Mouse (Mus musculus) cerebellum, adult 9-10 months (tissue): ENCODE data around the gene Rasgef1b.

Experiments used
- DNase-seq: peaks from one replicate; pipeline ENCODE4 v3.0.0; 2022

Rasgef1b gene

DNA sequence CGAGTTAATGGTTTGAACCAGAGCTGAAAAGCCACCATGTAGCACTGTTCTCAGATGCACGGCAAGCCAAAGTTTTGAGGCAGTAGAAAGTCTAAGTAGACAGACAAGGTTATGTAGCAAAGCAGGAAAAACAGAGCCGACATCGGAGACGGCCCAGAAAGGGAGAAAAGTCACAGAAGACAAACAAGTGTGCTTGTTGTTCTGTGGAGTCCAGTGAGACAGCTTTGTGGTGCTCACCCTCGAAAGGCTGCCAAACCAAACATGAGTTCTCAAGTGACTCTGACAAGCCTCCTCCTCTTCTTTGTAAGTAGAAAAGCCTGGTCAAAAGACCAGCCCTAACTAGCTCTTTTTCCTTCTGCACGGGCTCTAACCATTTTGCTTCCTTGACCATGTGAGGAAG lies 338.1 kb downstream of the Rasgef1b start:
- no peak for DNase-seq

DNA sequence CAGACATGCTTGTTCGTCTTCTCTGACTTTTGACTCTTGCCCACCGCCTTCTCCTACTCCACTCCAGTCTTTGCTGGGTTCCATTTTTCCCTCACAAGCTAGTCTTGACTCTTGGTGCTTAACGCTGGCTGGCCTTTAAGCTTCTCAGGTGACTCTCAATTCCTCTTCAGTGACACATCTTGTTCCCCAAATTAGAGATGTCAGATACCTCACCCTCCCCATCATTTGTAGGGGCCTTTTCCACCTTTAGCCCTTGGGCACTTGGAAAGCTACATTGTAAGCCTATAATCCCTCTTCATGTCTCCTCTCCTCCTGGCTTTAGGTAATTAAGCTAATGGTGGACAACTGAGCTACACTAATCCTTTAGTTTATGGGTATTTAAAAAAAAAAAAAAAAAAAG lies 338.6 kb downstream of the Rasgef1b start:
- no peak for DNase-seq

DNA sequence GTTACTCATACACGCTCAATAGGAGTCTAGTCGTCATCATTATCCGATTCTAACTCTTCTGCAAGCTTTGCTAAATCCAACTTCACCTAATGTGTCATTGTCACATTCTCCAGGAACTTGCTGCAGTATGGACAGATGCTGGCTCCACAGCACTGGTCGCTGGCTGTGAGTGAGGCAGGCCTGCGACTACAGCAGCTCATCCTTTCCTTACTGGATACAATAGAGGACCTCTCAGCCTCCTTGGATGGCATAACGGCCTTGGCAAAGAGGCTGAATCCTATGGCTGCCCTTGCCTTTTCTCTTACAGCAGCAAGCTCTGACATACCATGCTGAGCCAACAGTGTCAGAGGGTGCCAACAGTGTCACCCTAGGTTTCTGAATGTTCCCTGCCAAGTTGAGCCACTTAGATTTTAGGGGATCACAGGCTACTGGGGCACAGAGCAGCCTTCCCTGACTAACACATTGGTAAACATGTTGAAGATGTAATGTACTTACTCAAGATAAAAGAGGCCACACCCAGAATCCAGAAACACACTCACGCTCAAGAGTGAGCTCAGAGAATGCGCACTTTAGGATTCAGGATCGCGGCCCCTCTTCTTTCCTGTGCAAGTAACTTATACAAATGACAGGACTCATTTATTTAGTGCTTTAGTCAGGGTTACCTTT lies 340.1 kb downstream of the Rasgef1b start:
- no peak for DNase-seq

GRCm38 (mm10) chr5:99388131-99388530 lies 340.7 kb downstream of the Rasgef1b start:
- DNase-seq = no peak

GRCm38 (mm10) chr5:99387185-99387981 lies 341.5 kb downstream of the Rasgef1b start:
- DNase-seq = no peak

DNA sequence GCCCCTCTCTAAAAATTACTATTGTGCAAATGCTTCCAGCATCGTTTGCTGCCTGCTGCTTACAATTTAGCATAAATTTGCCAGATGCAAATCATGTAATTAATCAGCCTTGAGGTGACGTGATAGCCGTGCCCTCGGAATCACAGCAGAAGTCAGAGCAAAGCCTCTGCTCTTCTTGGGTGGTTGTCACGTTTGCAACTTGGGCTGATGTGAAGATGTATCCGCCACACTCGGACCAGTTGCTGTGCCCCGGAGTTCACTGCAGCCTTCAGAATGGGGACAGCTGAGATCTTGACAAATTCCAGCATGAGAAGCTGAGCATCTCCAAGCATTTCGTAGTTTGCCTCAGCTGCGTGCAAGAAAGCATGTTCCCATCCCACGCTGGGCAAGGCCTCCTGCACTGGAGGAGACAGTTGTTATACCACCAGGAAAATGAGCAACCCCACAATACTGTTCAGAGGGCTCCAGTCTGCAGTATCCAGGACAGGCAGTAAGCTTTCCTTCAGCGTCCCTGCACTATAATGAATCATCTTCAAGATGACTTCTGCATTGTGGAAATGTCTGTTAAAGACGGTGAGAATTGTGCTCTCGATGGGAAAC lies 342.5 kb downstream of the Rasgef1b start:
- DNase-seq = no peak

- DNase-seq = no peak
Observed at GRCm38 (mm10) chr5:99385737-99386136, 343.1 kb downstream of the Rasgef1b start.

GRCm38 (mm10) chr5:99385090-99385489 lies 343.8 kb downstream of the Rasgef1b start:
- DNase-seq = no peak

GRCm38 (mm10) chr5:99383783-99384281 lies 345.0 kb downstream of the Rasgef1b start:
- no peak for DNase-seq

GRCm38 (mm10) chr5:99382786-99383185 lies 346.1 kb downstream of the Rasgef1b start:
- no peak for DNase-seq

GRCm38 (mm10) chr5:99381639-99382038 lies 347.2 kb downstream of the Rasgef1b start:
- no peak for DNase-seq

DNA sequence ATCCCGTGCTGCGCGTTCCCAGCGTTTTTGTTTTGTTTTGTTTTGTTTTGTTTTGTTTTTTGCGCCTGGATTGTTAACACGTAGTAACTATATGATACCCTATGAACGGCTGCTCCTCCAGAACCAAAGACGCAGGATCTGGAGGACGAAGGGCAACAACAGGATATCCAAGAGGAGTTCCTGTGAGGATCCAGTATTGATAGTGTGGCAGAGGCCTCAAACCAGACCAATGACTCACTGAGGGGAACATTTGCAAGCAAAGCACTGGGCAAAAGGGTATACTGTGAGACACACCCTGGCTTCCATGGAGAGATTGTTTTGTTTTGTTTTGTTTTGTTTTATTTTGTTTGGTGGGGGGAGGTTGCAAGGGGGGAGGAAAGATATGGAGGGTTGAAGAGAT lies 348.0 kb downstream of the Rasgef1b start:
- DNase-seq = no peak

GRCm38 (mm10) chr5:99380166-99380565 lies 348.7 kb downstream of the Rasgef1b start:
- DNase-seq = no peak

DNA sequence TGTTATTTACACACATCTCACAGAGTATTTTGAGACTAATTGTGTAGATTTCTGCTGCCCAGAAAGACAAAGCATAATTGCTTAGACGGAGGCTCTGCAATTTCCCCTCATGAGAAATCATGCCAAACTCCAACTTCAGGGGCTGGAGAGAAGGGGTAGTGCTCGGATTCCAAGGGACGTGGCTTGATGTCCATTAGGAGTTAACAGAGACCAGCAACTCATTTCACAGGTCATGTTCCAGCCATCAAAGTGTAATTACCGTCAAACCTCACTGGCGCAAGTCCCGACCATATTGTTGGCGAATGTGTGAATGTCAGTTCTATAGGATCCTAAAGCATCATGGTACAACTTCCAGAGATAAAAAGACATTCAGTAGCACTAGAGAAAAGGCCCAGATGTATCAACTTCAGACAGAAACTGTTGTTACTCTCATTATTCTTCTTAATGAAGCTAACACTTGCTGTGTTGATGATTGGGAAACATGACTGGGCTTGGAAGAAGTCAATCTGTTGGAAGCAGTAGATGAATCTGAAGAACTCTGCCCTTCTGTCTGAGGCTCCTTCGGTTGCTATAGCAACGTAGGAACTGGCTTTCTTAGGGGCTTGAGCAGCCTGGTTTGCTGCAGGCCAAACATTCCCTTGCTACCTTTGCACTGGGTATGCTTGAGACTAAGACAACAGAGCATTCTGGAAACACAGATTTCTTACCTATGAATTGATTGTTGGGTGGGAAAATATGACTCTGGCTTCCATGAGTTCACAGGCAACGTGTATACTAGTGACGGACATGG lies 350.2 kb downstream of the Rasgef1b start:
- no peak for DNase-seq

DNA sequence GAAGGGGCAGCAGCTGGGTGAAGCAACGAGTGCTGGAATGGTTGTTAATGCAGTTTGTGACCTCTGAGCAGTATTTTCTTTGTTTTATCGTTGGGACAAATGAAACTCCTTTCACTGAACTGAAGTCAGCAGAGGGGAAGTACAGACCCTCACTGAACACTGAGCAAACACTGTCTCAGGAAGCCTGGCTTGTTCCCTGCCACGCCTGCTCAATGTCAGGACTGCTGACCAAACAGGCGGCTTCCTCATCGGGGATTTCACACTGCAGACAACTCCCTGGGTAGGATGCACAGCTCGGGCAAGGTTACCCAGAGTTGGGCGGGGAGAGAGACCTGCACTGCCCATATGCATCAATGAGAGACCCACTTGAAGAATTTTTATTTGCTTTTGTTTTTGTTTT lies 353.1 kb downstream of the Rasgef1b start:
- no peak for DNase-seq

- no peak for DNase-seq
Observed at GRCm38 (mm10) chr5:99374460-99374859, 354.4 kb downstream of the Rasgef1b start.

DNA sequence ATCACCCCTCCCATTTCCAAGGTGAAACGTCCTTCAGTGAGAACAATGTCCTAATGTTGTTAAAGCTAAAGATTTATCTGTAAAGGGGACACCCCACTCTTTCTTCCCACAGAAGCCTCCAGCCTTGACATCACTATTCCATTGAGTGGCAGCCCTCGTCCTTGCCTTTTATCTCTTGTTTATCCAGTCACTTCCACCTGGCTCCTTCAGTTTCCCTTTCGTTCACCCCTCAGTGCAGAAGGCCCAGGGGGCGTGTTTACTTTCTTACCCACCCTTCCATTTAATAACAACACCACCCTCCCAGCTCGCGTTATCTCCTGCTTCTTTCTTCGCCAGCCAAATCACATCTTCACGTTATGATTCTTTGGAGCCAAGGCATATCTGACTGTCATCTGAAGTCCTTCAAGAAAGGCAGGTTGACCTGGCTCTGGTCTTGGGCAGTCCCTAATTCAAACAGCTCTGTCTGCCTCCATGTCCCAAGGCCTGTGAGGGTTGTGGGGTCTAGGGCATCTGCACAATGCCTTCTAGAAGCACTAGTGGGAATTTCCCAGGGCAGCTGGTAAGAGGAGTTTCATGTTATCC lies 355.2 kb downstream of the Rasgef1b start:
- no peak for DNase-seq

DNA sequence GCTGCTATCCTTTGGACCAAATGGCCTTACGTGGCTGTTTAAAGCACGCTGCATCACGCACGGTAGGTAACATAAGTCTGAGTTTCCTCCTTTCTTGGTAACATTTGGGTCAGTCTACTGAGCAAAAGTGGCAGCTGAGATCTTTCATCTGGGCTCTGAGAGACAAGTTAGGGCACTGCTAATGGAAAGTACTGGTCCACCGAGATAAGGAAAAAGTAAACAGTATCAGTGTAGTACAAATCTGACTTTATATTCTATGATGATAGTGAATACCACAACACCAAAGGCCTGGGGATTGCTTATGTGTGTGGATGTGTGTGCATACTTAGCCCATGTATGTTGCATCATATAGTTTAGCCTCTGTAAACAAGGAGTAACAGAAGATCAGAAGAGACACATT lies 358.2 kb downstream of the Rasgef1b start:
- no peak for DNase-seq

DNA sequence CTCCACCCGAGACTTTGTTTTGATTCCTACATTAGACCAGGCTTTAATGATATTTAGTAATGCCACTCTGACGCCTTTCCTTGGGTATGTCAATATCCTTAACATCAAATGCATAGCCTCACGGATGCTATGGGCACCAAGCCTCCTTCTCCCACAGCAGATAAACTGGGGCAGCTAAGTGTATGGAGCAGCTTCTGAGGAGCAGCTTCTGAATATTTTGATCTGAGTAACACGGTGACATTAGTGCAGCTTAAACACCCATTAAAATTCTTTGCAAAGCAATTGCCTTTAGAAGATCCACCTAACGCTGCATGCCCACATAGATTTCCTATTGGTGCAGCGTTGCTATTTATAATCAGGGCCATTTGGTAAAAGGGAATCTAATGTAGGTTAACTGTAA lies 359.6 kb downstream of the Rasgef1b start:
- no peak for DNase-seq

DNA sequence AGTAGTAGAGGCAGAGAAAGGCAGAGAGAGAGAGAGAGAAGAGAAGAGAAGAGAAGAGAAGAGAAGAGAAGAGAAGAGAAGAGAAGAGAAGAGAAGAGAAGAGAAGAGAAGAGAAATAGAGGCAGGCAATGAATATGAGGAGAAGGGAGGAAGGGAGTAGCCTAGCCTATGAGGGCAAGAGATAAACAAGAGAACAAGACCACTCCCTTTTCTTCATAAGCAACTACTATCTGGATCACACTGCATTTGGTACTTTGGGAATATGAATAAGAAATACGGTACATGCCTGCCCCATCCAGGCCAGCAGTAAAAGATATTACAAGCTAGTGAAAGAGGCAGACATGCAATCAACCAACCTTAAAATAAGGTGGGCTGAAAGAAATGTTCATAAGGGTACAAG lies 360.2 kb downstream of the Rasgef1b start:
- DNase-seq = no peak

GRCm38 (mm10) chr5:99360531-99360930 lies 368.3 kb downstream of the Rasgef1b start:
- no peak for DNase-seq

- DNase-seq = no peak
Observed at GRCm38 (mm10) chr5:99359251-99359650, 369.6 kb downstream of the Rasgef1b start.

DNA sequence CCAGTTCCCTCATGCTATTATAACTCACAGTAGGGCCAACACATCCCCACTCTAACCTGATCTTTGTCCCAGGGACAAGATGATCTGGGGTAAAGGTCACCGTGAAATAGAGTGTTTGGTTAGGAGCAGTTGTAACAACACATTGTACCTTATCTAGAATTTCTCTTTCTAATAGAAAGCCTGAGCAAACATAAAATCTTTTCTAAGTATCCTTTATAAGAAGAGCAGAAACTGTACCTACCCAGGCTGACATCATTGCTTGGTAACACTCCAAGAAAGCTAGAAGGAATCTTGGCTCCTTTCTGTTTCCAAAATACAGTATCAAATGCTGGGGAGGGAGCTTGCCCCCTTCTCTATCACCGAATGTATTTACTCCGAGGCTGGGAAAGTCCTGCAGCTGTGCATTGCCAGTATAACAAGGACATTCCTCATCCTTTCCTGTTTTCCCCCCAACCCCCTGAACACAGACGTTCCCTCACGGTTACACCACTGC lies 374.2 kb downstream of the Rasgef1b start:
- DNase-seq = no peak
